Mouse (Mus musculus): ENCODE results near the gene 1700042G07Rik.
A peak's percentile ranks its signal among the peaks of the same experiment; 100 is the strongest.
"Not testable (repeated sequence)": the region's sequence is repeated elsewhere in the genome, so short reads cannot be mapped to it uniquely, and the experiment has no call there.

1700042G07Rik gene

GRCm38 (mm10) chr4:116204422-116204821 is 31.2 kb downstream of the 1700042G07Rik start:
- DNase-seq (ENCODE audit: extremely low read depth, low read depth), result no peak

GRCm38 (mm10) chr4:116206531-116206930 is 33.4 kb downstream of the 1700042G07Rik start:
- no peak for DNase-seq (ENCODE audit: extremely low read depth, low read depth)

- DNase-seq (ENCODE audit: extremely low read depth, low read depth), result no peak
Measured at GRCm38 (mm10) chr4:116208891-116209290, 35.7 kb downstream of the 1700042G07Rik start.

GRCm38 (mm10) chr4:116215895-116216605 is 42.9 kb downstream of the 1700042G07Rik start:
- no peak for DNase-seq (ENCODE audit: extremely low read depth, low read depth)

GRCm38 (mm10) chr4:116217046-116217445 is 43.9 kb downstream of the 1700042G07Rik start:
- DNase-seq (ENCODE audit: extremely low read depth, low read depth), result no peak

- not testable (repeated sequence) for DNase-seq (ENCODE audit: extremely low read depth, low read depth)
Measured at GRCm38 (mm10) chr4:116217661-116218060, 44.5 kb downstream of the 1700042G07Rik start.

- no peak for DNase-seq (ENCODE audit: extremely low read depth, low read depth)
Measured at GRCm38 (mm10) chr4:116219056-116219455, 45.9 kb downstream of the 1700042G07Rik start.

GRCm38 (mm10) chr4:116220071-116220650 is 47.0 kb downstream of the 1700042G07Rik start:
- no peak for DNase-seq (ENCODE audit: extremely low read depth, low read depth)

- DNase-seq (ENCODE audit: extremely low read depth, low read depth), result no peak
Measured at GRCm38 (mm10) chr4:116220780-116221139, 47.6 kb downstream of the 1700042G07Rik start.

- peak; percentile 94 for DNase-seq (ENCODE audit: extremely low read depth, low read depth)
Measured at GRCm38 (mm10) chr4:116221140-116221851, 48.1 kb downstream of the 1700042G07Rik start, which contains the start of gene Pik3r3. Pik3r3 (plus strand) TSS chr4:116221618.

- no peak for DNase-seq (ENCODE audit: extremely low read depth, low read depth)
Measured at GRCm38 (mm10) chr4:116221996-116222842, 49.0 kb downstream of the 1700042G07Rik start.

GRCm38 (mm10) chr4:116222843-116223119 is 49.6 kb downstream of the 1700042G07Rik start:
- no peak for DNase-seq (ENCODE audit: extremely low read depth, low read depth)

All from MEL-GATA-1-ER (cell line).